Mouse (Mus musculus) liver, embryonic 12.5 days (tissue): ENCODE results near the gene Hist1h2ab. TPM values are rescaled to one million over a fixed set of nuclear protein-coding genes. Genes with fewer than 3 reads are reported as not detected.
"Not testable (repeated sequence)": the region's sequence is repeated elsewhere in the genome, so short reads cannot be mapped to it uniquely, and the experiment has no call there.

Experiments
- ATAC-seq: fragments of 200-750 bp; cut with Nextera tagmentation; 2 replicates; pipeline ENCODE4 v1.8.0; 2017; ENCODE audit warnings: moderate number of reproducible peaks, mild to moderate bottlenecking, moderate library complexity
- H3K27ac ChIP-seq: fragments of 300-500 bp; sonication (generic); 2 replicates; pipeline ENCODE4 v1.5.1; 2016; ENCODE audit warnings: mild to moderate bottlenecking
- H3K27me3 ChIP-seq: fragments of 300-500 bp; sonication (generic); replicated peaks from 2 replicates; pipeline ENCODE4 v1.6.1; 2016; ENCODE audit warnings: mild to moderate bottlenecking, moderate library complexity
- H3K36me3 ChIP-seq: fragments of 300-500 bp; sonication (generic); 2 replicates; pipeline ENCODE4 v1.6.1; 2016; ENCODE audit warnings: mild to moderate bottlenecking, moderate library complexity
- H3K4me1 ChIP-seq: fragments of 300-500 bp; sonication (generic); 2 replicates; pipeline ENCODE4 v1.6.1; 2016
- H3K4me2 ChIP-seq: fragments of 300-500 bp; sonication (generic); 2 replicates; pipeline ENCODE4 v1.6.1; 2016; ENCODE audit warnings: mild to moderate bottlenecking, moderate library complexity
- H3K4me3 ChIP-seq: fragments of 300-500 bp; sonication (generic); 2 replicates; pipeline ENCODE4 v1.5.1; 2016; ENCODE audit warnings: mild to moderate bottlenecking, moderate library complexity
- H3K9ac ChIP-seq: fragments of 300-500 bp; sonication (generic); 2 replicates; pipeline ENCODE4 v1.6.1; 2016; ENCODE audit warnings: mild to moderate bottlenecking, moderate library complexity
- H3K9me3 ChIP-seq: fragments of 300-500 bp; sonication (generic); replicated peaks from 2 replicates; pipeline ENCODE4 v1.6.1; 2016; ENCODE audit warnings: mild to moderate bottlenecking, moderate library complexity
- WGBS: fragments of 180-500 bp; shearing (Covaris S2); methylation state at CpG from one replicate; pipeline ENCODE4 v1.1.7; 2016; ENCODE audit not compliant: insufficient replicate concordance; 5-methylcytosine and 5-hydroxymethylcytosine counted together
- microRNA-seq: library from miRNA; unstranded; fragments of <30 nt; microRNA quantifications from one replicate; pipeline ENCODE4, GENCODE M21; 2017
- polyA plus RNA-seq: library from polyadenylated mRNA; unstranded; fragments of >200 nt; fragmentation: Nextera tagmentation; extraction: Ambion mirVana; gene quantifications from 2 replicates; pipeline ENCODE4 v1.2.1, GENCODE M21; 2016

The Hist1h2ab gene
- polyA plus RNA-seq, 1 experiment from 2014 or later = 70.3 TPM

DNA sequence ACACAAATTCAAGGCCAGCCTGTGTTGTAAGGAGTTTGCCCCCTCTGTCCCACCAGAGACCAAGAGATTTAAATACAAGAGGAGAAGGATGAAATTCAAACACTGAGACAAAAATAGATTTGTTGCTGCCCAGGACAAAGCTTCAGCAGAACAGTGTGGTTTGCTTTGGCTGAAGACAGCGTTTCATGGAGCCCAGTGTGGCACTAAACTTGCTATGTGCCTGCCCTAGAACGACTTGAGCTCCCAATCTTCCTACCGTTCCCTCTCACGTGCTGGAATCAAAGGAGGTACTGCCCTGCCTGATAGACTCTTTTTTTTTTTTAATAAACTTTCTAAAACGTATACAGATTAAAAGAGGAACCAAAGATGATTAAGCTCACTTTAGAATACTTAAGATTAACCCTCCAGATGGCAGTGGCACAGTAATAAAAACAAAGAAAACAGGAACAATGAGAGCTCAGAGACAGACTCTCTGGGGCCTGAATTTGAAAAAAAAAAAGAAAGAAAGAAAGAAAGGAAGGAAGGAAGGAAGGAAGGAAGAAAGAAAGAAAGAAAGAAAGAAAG, 18.0 kb downstream of the Hist1h2ab start:
- no peaks in the 10 kb centered on the region for H3K9me3 ChIP-seq
- H3K4me1 ChIP-seq = peaks cover 60% of the 10 kb centered on the region
- no peaks in the 10 kb centered on the region for H3K27me3 ChIP-seq
- no peak overlapping the region for H3K4me3 ChIP-seq
- H3K9ac ChIP-seq = no peak overlapping the region
- no peaks in the 10 kb centered on the region for H3K36me3 ChIP-seq
- 48% methylated on average over 5 of the region's 5 CpGs for WGBS
- no peak for ATAC-seq
- no peak overlapping the region for H3K4me2 ChIP-seq
- no peak overlapping the region for H3K27ac ChIP-seq

DNA sequence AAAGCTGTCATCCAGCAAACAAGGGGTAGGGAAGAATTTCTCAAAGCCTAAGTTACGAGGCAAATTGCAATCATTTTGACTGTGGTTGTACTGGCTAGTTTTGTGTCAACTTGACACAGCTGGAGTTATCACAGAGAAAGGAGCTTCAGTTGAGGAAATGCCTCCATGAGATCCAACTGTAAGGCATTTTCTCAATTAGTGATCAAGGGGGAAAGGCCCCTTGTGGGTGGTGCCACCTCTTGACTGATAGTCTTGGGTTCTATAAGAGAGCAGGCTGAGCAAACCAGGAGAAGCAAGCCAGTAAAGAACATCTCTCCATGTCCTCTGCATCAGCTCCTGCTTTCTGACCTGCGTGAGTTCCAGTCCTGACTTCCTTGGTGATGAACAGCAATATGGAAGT, 18.7 kb downstream of the Hist1h2ab start, which contains the start of gene Trim38:
Trim38 (plus strand) TSS at position 301 of the 400 bp plus-strand sequence.
- 74% methylated on average over 2 of the region's 2 CpGs for WGBS
- Histone ChIP-seq H3K4me1 (peaks cover 55% of the 10 kb centered on the region), H3K27ac (0 out of 2 replicates have a peak within 1 kb of the TSS, but pooled peaks have one; percentile 8)
- H3K36me3 ChIP-seq, ATAC-seq, H3K4me2 ChIP-seq, H3K9ac ChIP-seq, H3K9me3 ChIP-seq, H3K27me3 ChIP-seq, H3K4me3 ChIP-seq: not testable (repeated sequence)

DNA sequence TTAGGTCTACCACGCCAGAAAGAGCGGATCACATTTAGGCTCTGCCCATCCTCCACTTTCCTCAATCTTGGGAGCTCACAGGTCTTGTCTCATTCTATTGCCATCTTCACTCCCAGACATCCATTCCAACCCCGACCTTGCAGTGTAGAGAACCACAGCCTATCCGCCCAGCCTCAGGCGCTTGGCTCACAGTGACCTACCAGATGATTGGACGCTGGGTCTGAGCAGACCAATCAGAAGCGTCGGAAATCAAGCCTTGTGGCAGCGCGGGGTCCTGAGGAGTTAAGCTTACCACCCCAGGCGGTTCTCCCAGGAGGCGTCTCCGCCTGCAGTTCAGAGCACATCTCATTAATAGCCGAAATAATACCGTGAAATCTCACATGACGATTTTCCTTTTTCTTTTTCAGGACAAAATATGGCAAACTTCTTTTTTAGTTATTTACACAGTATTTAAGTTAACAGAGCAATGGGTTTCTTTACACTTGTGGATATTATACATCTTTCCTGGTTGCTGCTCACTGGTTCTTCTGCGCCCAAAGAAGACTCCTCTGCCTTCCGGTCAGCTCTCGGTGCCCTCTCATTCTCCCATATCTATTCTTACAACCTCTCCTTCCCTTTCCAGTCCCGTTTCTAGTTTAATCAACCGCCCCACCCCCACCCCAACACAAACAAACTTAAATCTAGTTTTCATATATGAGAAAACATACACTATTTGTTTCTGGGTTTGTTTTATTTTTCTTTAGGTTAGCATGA, 21.8 kb downstream of the Hist1h2ab start:
- Histone ChIP-seq H3K4me2 (peak overlapping the region; percentile 70), H3K27ac (peak overlapping the region; percentile 62), H3K4me3 (peak overlapping the region; percentile 40), H3K9me3 (no peaks in the 10 kb centered on the region), H3K4me1 (peaks cover 46% of the 10 kb centered on the region), H3K9ac (peak overlapping the region; percentile 63), H3K27me3 (no peaks in the 10 kb centered on the region), H3K36me3 (no peaks in the 10 kb centered on the region)
- WGBS = 14% methylated on average over 21 of the region's 21 CpGs
- peak; percentile 99 for ATAC-seq

DNA sequence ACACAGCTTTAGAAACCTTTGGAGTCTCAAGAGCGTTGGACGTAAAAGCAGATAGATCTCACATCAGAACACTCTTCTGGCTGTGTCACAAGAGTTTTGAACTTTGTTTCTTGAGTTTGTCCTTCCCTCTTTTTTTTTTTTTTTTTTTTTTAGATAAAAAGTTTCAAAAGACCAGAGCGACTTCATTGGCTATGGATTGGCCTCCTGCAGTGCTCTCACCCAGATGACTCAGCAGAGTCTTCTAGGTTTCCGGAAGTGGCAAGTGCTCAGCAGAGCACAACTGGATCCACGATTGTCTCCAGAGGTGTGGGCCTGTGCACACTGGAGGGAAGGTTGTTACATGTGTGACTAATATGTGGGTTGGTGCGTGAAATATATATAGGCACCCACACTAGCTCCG, 27.4 kb downstream of the Hist1h2ab start:
- Histone ChIP-seq H3K4me3 (no peak overlapping the region), H3K27me3 (no peaks in the 10 kb centered on the region), H3K9ac (no peak overlapping the region), H3K27ac (no peak overlapping the region), H3K36me3 (no peaks in the 10 kb centered on the region), H3K9me3 (no peaks in the 10 kb centered on the region), H3K4me2 (no peak overlapping the region), H3K4me1 (peaks cover 31% of the 10 kb centered on the region)
- WGBS = 74% methylated on average over 7 of the region's 7 CpGs
- no peak for ATAC-seq

DNA sequence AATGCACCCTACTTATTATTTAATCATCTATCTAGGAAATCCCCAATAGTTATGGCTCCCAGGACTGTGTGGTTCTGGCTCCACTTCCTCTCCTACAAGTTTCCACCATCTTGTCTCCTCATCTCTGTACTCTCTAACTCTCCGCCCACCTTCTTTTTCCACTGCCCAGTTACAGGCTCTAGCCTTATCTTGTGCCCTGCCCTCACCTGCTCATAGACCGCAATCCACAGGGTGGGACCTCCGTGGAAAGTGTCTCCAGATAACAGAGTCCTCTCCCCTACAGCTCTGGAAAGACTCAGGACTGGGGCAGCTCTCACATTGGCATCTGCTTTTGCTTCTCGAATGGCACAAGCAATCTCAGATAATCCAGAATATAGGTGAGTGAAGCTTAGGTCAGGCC, 28.1 kb downstream of the Hist1h2ab start:
- peaks cover 24% of the 10 kb centered on the region for H3K4me1 ChIP-seq
- H3K27me3 ChIP-seq = 0 out of 2 replicates have a peak, but pooled peaks cover 2% of the 10 kb centered on the region
- no peaks in the 10 kb centered on the region for H3K36me3 ChIP-seq
- no peak overlapping the region for H3K9ac ChIP-seq
- no peak overlapping the region for H3K4me2 ChIP-seq
- no peak overlapping the region for H3K27ac ChIP-seq
- H3K9me3 ChIP-seq = no peaks in the 10 kb centered on the region
- H3K4me3 ChIP-seq = no peak overlapping the region
- 0 out of 2 replicates have a peak, but pooled peaks have one; percentile 37 for ATAC-seq
- WGBS = 50% methylated on average over 4 of the region's 4 CpGs

DNA sequence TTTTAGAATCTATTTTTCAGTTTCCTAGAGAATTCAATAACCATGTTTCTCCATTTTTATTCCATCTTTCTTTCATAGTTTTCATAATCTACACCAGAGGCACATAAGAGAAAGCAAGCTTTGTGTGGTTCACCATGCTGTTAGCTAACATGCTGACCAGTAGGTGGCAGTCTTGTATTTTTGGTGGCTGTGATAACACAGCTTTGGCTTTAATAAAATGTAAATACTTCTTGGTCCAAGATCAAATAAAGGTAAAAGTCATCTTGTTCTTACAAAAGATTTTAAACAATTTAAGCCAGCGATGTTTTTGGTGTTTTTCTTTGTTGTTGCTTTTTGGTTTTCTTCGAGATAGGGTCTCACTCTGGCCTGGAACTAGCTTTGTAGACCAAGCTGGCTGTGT, 41.6 kb downstream of the Hist1h2ab start:
- ATAC-seq = no peak
- Histone ChIP-seq H3K27ac (no peak overlapping the region), H3K9me3 (no peaks in the 10 kb centered on the region), H3K4me3 (no peak overlapping the region), H3K36me3 (no peaks in the 10 kb centered on the region), H3K4me1 (no peaks in the 10 kb centered on the region), H3K27me3 (no peaks in the 10 kb centered on the region), H3K9ac (no peak overlapping the region), H3K4me2 (no peak overlapping the region)
- WGBS = 22% methylated on average over 2 of the region's 2 CpGs

DNA sequence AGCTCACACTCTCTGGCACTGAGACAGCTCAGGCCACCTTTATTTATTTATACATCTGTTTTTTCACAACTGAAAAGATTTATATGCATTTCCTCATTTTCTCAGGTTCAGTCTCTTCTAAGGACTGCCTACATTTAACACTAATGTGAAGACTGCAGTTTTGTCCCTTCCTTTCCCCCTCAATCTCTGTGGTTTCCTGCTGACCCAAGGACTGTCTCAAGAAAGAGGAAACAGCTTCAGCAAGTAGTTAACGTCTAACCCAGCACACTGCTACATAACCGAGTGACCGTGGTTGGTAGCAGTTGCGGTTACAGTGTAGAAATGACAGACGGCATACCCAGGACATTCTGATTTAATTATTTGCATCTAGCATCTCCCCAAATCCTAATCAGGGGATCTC, 48.5 kb downstream of the Hist1h2ab start:
- Histone ChIP-seq H3K4me1 (0 out of 2 replicates have a peak, but pooled peaks cover 4% of the 10 kb centered on the region), H3K36me3 (no peaks in the 10 kb centered on the region), H3K27me3 (no peaks in the 10 kb centered on the region), H3K9me3 (no peaks in the 10 kb centered on the region), H3K4me3 (no peak overlapping the region), H3K27ac (no peak overlapping the region), H3K9ac (no peak overlapping the region), H3K4me2 (no peak overlapping the region)
- 24% methylated on average over 5 of the region's 5 CpGs for WGBS
- ATAC-seq = no peak

Small RNA genes lying within 50 kb of the gene (microRNA-seq; reads per million reads assigned to microRNA genes)
- gene Gm44314 = not detected
- gene Gm44484 = not detected

Other genes starting within 250 kb of the Hist1h2ab start
- 4.4 and 4.7 TPM in 2 replicates for gene Hist1h4h, start 220.1 kb upstream of the Hist1h2ab start, polyA plus RNA-seq
- gene Hist1h2af, start 217.2 kb upstream of the Hist1h2ab start, polyA plus RNA-seq = 7.8 and 13.9 TPM in 2 replicates
- 12.9 and 16.3 TPM in 2 replicates for gene Hist1h3g, start 215.7 kb upstream of the Hist1h2ab start, polyA plus RNA-seq
- gene Hist1h2bh, start 207.7 kb upstream of the Hist1h2ab start, polyA plus RNA-seq = 1.4 and 1.5 TPM in 2 replicates
- gene Hist1h3f, start 207.1 kb upstream of the Hist1h2ab start, polyA plus RNA-seq = 1.3 and 1.6 TPM in 2 replicates
- 1.1 and 1.6 TPM in 2 replicates for gene Hist1h4f, start 199.5 kb upstream of the Hist1h2ab start, polyA plus RNA-seq
- gene Hist1h1d, start 197.9 kb upstream of the Hist1h2ab start, polyA plus RNA-seq = 0.89 and 0.93 TPM in 2 replicates
- gene Hist1h3e, start 188.8 kb upstream of the Hist1h2ab start, polyA plus RNA-seq = 4.9 and 6.2 TPM in 2 replicates
- 106 and 109 TPM in 2 replicates for gene Hist1h2ae, start 179.9 kb upstream of the Hist1h2ab start, polyA plus RNA-seq
- 10.7 and 14.4 TPM in 2 replicates for gene Hist1h2bg, start 179.7 kb upstream of the Hist1h2ab start, polyA plus RNA-seq
- 7.1 and 9.9 TPM in 2 replicates for gene Hist1h2bf, start 176.9 kb upstream of the Hist1h2ab start, polyA plus RNA-seq
- gene Hist1h2ad, start 176.7 kb upstream of the Hist1h2ab start, polyA plus RNA-seq = 1.2 and 3.1 TPM in 2 replicates
- 5.3 and 6.2 TPM in 2 replicates for gene Hist1h3d, start 175.4 kb upstream of the Hist1h2ab start, polyA plus RNA-seq
- gene Hist1h4d, start 169.5 kb upstream of the Hist1h2ab start, polyA plus RNA-seq = 128 and 134 TPM in 2 replicates
- 2.1 and 2.2 TPM in 2 replicates for gene Hist1h2be, start 130.0 kb upstream of the Hist1h2ab start, polyA plus RNA-seq
- gene Hist1h1e, start 128.6 kb upstream of the Hist1h2ab start, polyA plus RNA-seq = 26.5 and 27.9 TPM in 2 replicates
- 0.91 and 1.3 TPM in 2 replicates for gene Hist1h2ac, start 67.2 kb upstream of the Hist1h2ab start, polyA plus RNA-seq
- 75.3 and 75.6 TPM in 2 replicates for gene Hist1h2bc, start 66.9 kb upstream of the Hist1h2ab start, polyA plus RNA-seq
- not detected in 2 replicates for gene Hist1h1t, start 55.3 kb upstream of the Hist1h2ab start, polyA plus RNA-seq
- 8.6 and 11.6 TPM in 2 replicates for gene Hist1h4c, start 52.7 kb upstream of the Hist1h2ab start, polyA plus RNA-seq
- gene Hfe, start 40.3 kb upstream of the Hist1h2ab start, polyA plus RNA-seq = 4.9 and 5.7 TPM in 2 replicates
- 56.9 and 57.2 TPM in 2 replicates for gene Hist1h1c, start 12.3 kb upstream of the Hist1h2ab start, polyA plus RNA-seq
- 4.8 and 6.7 TPM in 2 replicates for gene Hist1h3c, start 5.5 kb upstream of the Hist1h2ab start, polyA plus RNA-seq
- gene Hist1h2bb, start 4.4 kb upstream of the Hist1h2ab start, polyA plus RNA-seq = 4.6 and 5.5 TPM in 2 replicates
- gene Hist1h3b, start 1.1 kb downstream of the Hist1h2ab start, polyA plus RNA-seq = 15.2 and 16.6 TPM in 2 replicates
- gene Hist1h4b, start 5.9 kb downstream of the Hist1h2ab start, polyA plus RNA-seq = 4.5 and 5.7 TPM in 2 replicates
- 0.44 and 0.93 TPM in 2 replicates for gene Hist1h4a, start 10.1 kb downstream of the Hist1h2ab start, polyA plus RNA-seq
- gene Hist1h3a, start 11.3 kb downstream of the Hist1h2ab start, polyA plus RNA-seq = 5.5 and 6.8 TPM in 2 replicates
- gene Hist1h1a, start 12.5 kb downstream of the Hist1h2ab start, polyA plus RNA-seq = 4.9 and 5.8 TPM in 2 replicates
- not detected in 2 replicates for gene Trim38, start 18.8 kb downstream of the Hist1h2ab start, polyA plus RNA-seq
- gene Slc17a2, start 55.9 kb downstream of the Hist1h2ab start, polyA plus RNA-seq = 0.35 and 0.43 TPM in 2 replicates
- gene Slc17a3, start 88.3 kb downstream of the Hist1h2ab start, polyA plus RNA-seq = 0.72 and 0.79 TPM in 2 replicates
- gene Slc17a1, start 116.6 kb downstream of the Hist1h2ab start, polyA plus RNA-seq = not detected in 2 replicates
- gene Slc17a4, start 163.9 kb downstream of the Hist1h2ab start, polyA plus RNA-seq = 0.06 TPM in 1 of 2 replicates, not detected in the other
- gene Hist1h2ba, start 183.0 kb downstream of the Hist1h2ab start, polyA plus RNA-seq = not detected in 2 replicates
- not detected in 2 replicates for gene Hist1h2aa, start 183.3 kb downstream of the Hist1h2ab start, polyA plus RNA-seq
- not detected in 2 replicates for gene Scgn, start 240.1 kb downstream of the Hist1h2ab start, polyA plus RNA-seq